Mouse (Mus musculus) embryonic stem cell, embryonic (primary cell): ENCODE results near the gene Vkorc1l1.

Source experiments
- CTCF ChIA-PET, 4 experiments: fragments of 300-600 bp in 2 of 4; fragments of 350-600 bp in 2 of 4; sonication (Branson Sonifier 250); formaldehyde crosslinking; loops; one replicate each; lab custom pipeline; 2022; ENCODE audit warnings: inconsistent platforms in 2 of 4; lab: Charles Lee
- POLR2A ChIA-PET, 4 experiments: fragments of 300-600 bp in 2 of 4; fragments of 350-600 bp in 2 of 4; sonication (Branson Sonifier 250); formaldehyde crosslinking; loops; one replicate each; lab custom pipeline; 2022; ENCODE audit warnings: antibody characterized with exemption in 4 of 4, inconsistent platforms in 1 of 4; lab: Charles Lee

Gene Vkorc1l1

GRCm38 (mm10) chr5:129971491-129971890 lies 29.7 kb downstream of the Vkorc1l1 start:
- ChIA-PET POLR2A (interaction anchor here in 3 of 4 experiments (0.8 to 1.7 kb wide), 12 partner anchors 9 to 79 kb away, joined by 3 to 7 read pairs (median 4); partner anchors contain the start of gene Vkorc1l1 (in 1 of the 3)), CTCF (interaction anchor here in 1 of 4 experiments (0.5 kb wide), 1 partner anchor 41 kb away, joined by 3 read pairs; no protein-coding TSS in a partner anchor)

GRCm38 (mm10) chr5:129974354-129974753 lies 32.6 kb downstream of the Vkorc1l1 start:
- ChIA-PET POLR2A (interaction anchor here in 2 of 4 experiments (0.8 to 2.0 kb wide), 5 partner anchors 9 to 48 kb away, joined by 3 to 10 read pairs (median 3); no protein-coding TSS in a partner anchor), CTCF (interaction anchor here in 1 of 4 experiments (0.9 kb wide), 1 partner anchor 23 kb away, joined by 3 read pairs; no protein-coding TSS in a partner anchor)

- ChIA-PET POLR2A (interaction anchor here in 2 of 4 experiments (0.9 to 4.1 kb wide), 5 partner anchors 8 to 14 kb away, joined by 3 to 17 read pairs (median 4); no protein-coding TSS in a partner anchor), CTCF (interaction anchor here in 2 of 4 experiments (0.9 to 1.2 kb wide), 2 partner anchors 12 to 23 kb away, joined by 3 read pairs; no protein-coding TSS in a partner anchor)
Measured at GRCm38 (mm10) chr5:129974866-129975311, 33.1 kb downstream of the Vkorc1l1 start.

- ChIA-PET CTCF (interaction anchor here in 1 of 4 experiments (0.7 kb wide), 1 partner anchor 25 kb away, joined by 3 read pairs; the partner anchor contains the start of gene Gusb), POLR2A (interaction anchor here in 3 of 4 experiments (0.6 to 4.1 kb wide), 5 partner anchors 9 to 64 kb away, joined by 3 to 17 read pairs (median 3); partner anchors contain the start of gene Gusb (in 2 of the 3))
Measured at GRCm38 (mm10) chr5:129977768-129978167, 36.0 kb downstream of the Vkorc1l1 start.

- CTCF ChIA-PET, result interaction anchor here in 1 of 4 experiments (0.6 kb wide), 1 partner anchor 31 kb away, joined by 4 read pairs; no protein-coding TSS in a partner anchor
- POLR2A ChIA-PET, result interaction anchor here in 2 of 4 experiments (0.9 to 4.1 kb wide), 5 partner anchors 11 to 91 kb away, joined by 3 to 17 read pairs (median 4); partner anchors contain the start of genes Chchd2 (in 1 of the 2) and Gusb (in 1 of the 2)
Measured at GRCm38 (mm10) chr5:129978608-129979007, 36.8 kb downstream of the Vkorc1l1 start.

GRCm38 (mm10) chr5:129980216-129980615 lies 38.4 kb downstream of the Vkorc1l1 start:
- CTCF ChIA-PET, result no interaction called here
- POLR2A ChIA-PET, result interaction anchor here in 2 of 4 experiments (0.9 to 2.8 kb wide), 12 partner anchors 8 to 93 kb away, joined by 3 to 19 read pairs (median 4); partner anchors contain the start of genes Chchd2 (in 1 of the 2) and Vkorc1l1 (in 1 of the 2)

GRCm38 (mm10) chr5:129989376-129989775 lies 47.6 kb downstream of the Vkorc1l1 start:
- CTCF ChIA-PET, result no interaction called here
- POLR2A ChIA-PET, result interaction anchor here in 2 of 4 experiments (0.7 to 1.8 kb wide), 7 partner anchors 9 to 72 kb away, joined by 3 to 6 read pairs (median 4); no protein-coding TSS in a partner anchor

GRCm38 (mm10) chr5:129991898-129992297 lies 50.1 kb downstream of the Vkorc1l1 start:
- POLR2A ChIA-PET, result interaction anchor here in 2 of 4 experiments (0.7 to 3.2 kb wide), 4 partner anchors 9 to 14 kb away, joined by 3 to 19 read pairs (median 3); partner anchors contain the start of gene Gusb (in 1 of the 2)
- CTCF ChIA-PET, result interaction anchor here in 1 of 4 experiments (1.5 kb wide), 1 partner anchor 18 kb away, joined by 4 read pairs; no protein-coding TSS in a partner anchor

- CTCF ChIA-PET, result interaction anchor here in 2 of 4 experiments (0.5 to 0.9 kb wide), 2 partner anchors 9 to 16 kb away, joined by 3 read pairs; no protein-coding TSS in a partner anchor
- POLR2A ChIA-PET, result interaction anchor here in 1 of 4 experiments (0.9 to 1.7 kb wide), 3 partner anchors 10 to 39 kb away, joined by 3 to 6 read pairs (median 5); partner anchors contain the start of gene Gusb
Measured at GRCm38 (mm10) chr5:129993374-129993773, 51.6 kb downstream of the Vkorc1l1 start.

- ChIA-PET POLR2A (interaction anchor here in 3 of 4 experiments (0.7 to 1.8 kb wide), 3 partner anchors 12 to 108 kb away, joined by 3 to 5 read pairs (median 3); partner anchors contain the start of gene Chchd2 (in 1 of the 3)), CTCF (interaction anchor here in 2 of 4 experiments (0.6 to 1.0 kb wide), 4 partner anchors 8 to 1607 kb away, joined by 3 read pairs; partner anchors contain the start of gene Gusb (in 1 of the 2))
Measured at GRCm38 (mm10) chr5:129994989-129995388, 53.2 kb downstream of the Vkorc1l1 start.

- ChIA-PET POLR2A (interaction anchor here in 1 of 4 experiments (1.0 to 1.2 kb wide), 3 partner anchors 9 to 184 kb away, joined by 3 read pairs; no protein-coding TSS in a partner anchor), CTCF (interaction anchor here in 3 of 4 experiments (0.6 to 2.8 kb wide), 14 partner anchors 9 to 814 kb away, joined by 3 to 15 read pairs (median 3); no protein-coding TSS in a partner anchor)
Measured at GRCm38 (mm10) chr5:129997700-129998099, 55.9 kb downstream of the Vkorc1l1 start.

- CTCF ChIA-PET, result interaction anchor here in 3 of 4 experiments (0.6 to 2.8 kb wide), 9 partner anchors 11 to 164 kb away, joined by 3 to 15 read pairs (median 3); no protein-coding TSS in a partner anchor
- POLR2A ChIA-PET, result interaction anchor here in 2 of 4 experiments (0.6 to 1.1 kb wide), 5 partner anchors 8 to 240 kb away, joined by 3 to 6 read pairs (median 3); no protein-coding TSS in a partner anchor
Measured at GRCm38 (mm10) chr5:129999097-129999496, 57.3 kb downstream of the Vkorc1l1 start.

- CTCF ChIA-PET, result interaction anchor here in 2 of 4 experiments (0.9 to 2.8 kb wide), 3 partner anchors 9 to 37 kb away, joined by 3 to 15 read pairs (median 4); no protein-coding TSS in a partner anchor
- POLR2A ChIA-PET, result interaction anchor here in 2 of 4 experiments (0.6 to 1.2 kb wide), 4 partner anchors 16 to 256 kb away, joined by 3 to 4 read pairs (median 4); no protein-coding TSS in a partner anchor
Measured at GRCm38 (mm10) chr5:130000735-130001134, 59.0 kb downstream of the Vkorc1l1 start.

- POLR2A ChIA-PET, result interaction anchor here in 1 of 4 experiments (1.2 to 1.3 kb wide), 3 partner anchors 20 to 33 kb away, joined by 3 to 4 read pairs (median 3); no protein-coding TSS in a partner anchor
Measured at GRCm38 (mm10) chr5:130001356-130001987, 59.7 kb downstream of the Vkorc1l1 start.

GRCm38 (mm10) chr5:130002301-130003146 lies 60.8 kb downstream of the Vkorc1l1 start, which contains the start of gene Gusb:
Gene Gusb, minus strand, starts transcription at chr5:130003049.
- ChIA-PET CTCF (interaction anchor here in 3 of 4 experiments (0.6 to 2.0 kb wide), 9 partner anchors 8 to 302 kb away, joined by 3 to 6 read pairs (median 4); no protein-coding TSS in a partner anchor), POLR2A (interaction anchor here (0.7 to 2.2 kb wide), 26 partner anchors 9 to 278 kb away, joined by 3 to 14 read pairs (median 3); partner anchors contain the start of genes Chchd2 (in 2 of the 4), Vkorc1l1 (in 2 of the 4), Nipsnap2 (in 1 of the 4) and Sbds (in 1 of the 4))

More at GRCm38 (mm10) chr5:130001356-130001987, 59.7 kb downstream of the Vkorc1l1 start:
- CTCF ChIA-PET, result interaction anchor here in 1 of 4 experiments (2.0 kb wide), 1 partner anchor 36 kb away, joined by 6 read pairs; no protein-coding TSS in a partner anchor

- POLR2A ChIA-PET, result interaction anchor here in 3 of 4 experiments (0.7 to 2.2 kb wide), 15 partner anchors 8 to 253 kb away, joined by 3 to 14 read pairs (median 4); partner anchors contain the start of genes Chchd2 (in 1 of the 3), Sbds (in 1 of the 3), Tyw1 (in 1 of the 3) and Vkorc1l1 (in 1 of the 3)
- CTCF ChIA-PET, result interaction anchor here in 3 of 4 experiments (0.5 to 1.7 kb wide), 6 partner anchors 8 to 302 kb away, joined by 3 to 4 read pairs (median 4); partner anchors contain the start of gene Psph (in 1 of the 3)
Measured at GRCm38 (mm10) chr5:130003229-130003628, 61.5 kb downstream of the Vkorc1l1 start.
